Mouse (Mus musculus): ENCODE data around the gene Tlr9.

Tlr9 gene

DNA sequence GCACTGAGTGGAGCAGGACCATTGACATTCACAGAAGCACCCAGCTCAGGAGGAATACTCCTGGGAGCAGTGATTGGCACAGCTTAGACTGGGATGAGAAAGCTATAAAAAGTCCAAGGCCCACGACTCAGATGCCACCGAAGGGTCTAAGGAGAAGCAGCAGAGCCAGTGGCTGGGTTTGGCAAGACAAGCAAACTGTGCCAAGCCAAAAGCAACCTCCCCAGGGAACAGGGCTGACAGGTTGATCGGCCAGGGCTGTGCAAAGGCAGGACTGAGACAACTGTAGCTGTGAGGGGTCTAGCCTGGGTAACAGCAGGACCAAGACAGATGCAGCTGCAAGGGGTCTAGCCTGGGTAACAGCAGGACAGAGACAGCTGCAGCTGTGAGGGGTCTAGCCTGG, 10.6 kb downstream of the Tlr9 start:
- no peak for DNase-seq (ENCODE audit: low read depth, low spot score)

DNA sequence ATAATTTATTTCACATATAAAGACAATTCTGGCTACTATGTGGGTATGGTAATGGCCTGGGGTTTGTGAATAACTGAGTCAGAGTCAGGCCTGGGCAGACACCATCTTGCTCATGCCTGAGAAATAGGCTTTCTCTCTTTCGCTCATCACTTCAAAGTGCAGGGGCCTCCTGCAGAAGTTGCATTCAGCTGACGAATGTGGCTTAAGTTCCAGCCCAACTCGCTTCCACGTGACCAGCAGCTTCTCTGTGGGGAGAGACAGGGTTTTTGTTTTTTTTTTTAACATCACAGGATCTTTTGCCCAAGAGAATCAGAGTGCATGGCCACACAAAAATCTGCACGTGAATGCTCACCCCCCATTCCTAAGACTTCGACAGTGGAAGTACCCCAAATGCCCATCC, 11.6 kb downstream of the Tlr9 start:
- no peak for DNase-seq (ENCODE audit: low read depth, low spot score)

DNA sequence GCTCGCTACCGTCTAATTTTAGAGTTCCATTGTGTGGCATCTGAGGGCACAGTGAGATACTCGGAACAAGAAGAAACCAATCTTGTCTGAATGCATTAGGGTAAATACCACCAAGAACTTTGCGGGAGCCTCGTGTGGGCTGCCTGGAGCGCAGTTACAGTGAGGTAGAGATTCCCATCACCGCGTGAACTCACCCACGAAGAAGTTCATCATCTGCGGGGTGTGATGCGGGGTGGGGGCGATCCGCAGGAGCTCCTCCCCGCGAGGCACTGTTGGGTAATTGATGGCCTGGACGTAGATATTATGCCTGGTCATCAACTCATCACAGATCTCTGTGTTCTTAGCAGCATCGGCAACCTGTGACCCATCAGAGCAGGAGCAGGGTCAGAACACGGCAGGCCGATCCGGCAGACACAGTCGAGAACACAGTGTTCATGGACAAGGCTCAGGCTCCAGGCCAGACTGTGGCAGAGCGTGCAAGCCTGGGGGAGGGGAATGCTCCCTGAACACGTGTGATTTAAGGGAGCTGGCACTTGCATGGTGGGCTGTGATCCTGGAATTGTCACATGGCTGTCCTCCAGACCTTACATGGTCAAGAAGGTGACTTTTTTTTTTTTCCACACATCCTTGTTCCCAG, 12.9 kb downstream of the Tlr9 start:
- no peak for DNase-seq (ENCODE audit: low read depth, low spot score)

DNA sequence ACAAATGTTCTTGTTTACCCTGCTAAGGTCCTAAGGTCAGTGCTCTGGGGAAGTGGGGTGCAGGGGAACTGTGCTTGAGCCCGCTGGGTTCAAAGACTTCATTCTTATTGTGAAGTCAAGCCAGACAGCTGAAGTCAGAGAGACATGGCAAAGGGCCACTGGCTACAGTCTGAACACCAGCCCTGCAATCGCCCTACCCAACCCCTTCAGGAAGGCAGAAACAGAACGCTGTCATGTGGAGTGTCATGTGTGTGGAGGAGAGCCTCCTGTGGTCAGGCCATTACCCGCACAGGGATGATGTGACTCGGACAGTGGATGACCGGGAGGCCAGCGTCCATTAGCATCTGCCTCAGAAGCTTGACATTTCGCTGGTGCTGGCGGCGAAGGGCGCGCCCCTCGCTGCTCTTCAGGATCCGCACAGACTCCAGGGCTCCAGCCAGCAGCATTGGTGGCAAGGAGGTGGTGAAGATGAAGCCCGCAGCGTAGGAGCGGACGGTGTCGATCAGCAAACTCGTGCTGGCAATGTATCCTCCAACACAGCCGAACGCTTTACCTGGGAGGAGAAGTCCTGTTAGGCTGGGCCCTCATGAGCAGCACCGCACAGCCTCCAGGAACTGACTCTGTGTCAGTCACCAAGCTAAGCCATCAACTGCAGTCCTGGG, 13.9 kb downstream of the Tlr9 start:
- DNase-seq (ENCODE audit: low read depth, low spot score) = no peak

DNA sequence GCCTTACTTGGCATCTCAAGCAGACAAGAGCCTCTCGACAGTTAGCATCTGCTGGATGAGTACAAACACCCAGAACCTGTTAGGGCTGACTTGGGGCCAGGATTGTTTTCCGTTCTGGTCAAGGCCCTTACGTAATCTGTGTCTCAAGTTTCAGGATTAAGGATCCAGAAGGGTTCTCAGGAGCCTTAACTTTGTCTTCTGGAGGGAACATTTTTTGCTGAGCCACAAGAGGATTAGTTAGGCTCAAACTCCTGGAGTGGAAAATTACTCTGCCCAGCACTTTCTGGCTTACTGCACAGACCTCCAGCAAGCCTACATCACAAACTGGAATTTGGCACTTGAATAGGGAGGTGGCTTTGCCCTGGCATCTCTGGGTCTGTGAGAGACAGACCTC, 14.4 kb downstream of the Tlr9 start:
- no peak for DNase-seq (ENCODE audit: low read depth, low spot score)

DNA sequence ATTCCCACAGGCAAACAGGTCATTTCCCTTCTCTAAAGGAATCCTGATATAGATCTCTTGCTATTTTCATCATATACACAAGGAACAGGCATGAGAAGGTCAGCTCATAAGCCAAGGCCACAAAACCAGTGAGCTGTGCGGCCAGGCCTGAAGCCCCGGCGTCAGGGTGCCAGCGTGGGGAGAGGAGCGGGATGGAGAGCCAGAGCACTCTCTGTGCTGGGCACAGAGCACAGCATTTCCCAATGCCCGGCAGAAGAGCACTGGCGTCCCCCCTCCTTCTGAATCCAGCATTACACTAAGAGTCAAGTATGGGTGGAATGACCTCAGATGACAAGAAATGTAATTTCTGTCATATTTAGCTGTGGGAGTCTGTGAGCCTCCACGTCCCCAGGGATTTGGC, 15.0 kb downstream of the Tlr9 start:
- DNase-seq (ENCODE audit: low read depth, low spot score) = no peak

DNA sequence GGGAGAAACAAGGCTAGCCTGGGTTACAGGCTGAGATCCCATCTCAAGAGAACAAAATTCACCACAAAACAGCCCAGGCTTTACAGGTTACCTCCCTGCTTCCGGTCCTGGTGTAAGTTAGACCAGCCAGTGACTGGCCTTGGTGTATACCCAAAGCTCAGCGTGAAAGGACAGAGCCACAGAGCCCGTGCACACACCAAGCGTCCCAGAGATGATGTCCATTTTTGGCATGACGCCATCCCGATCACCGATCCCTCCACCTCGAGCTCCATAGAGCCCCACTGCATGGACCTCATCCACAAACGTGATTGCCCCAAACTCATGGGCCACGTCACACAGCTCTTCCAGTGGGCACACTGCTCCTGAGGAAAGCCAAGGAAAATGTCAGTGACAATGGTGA, 15.5 kb downstream of the Tlr9 start:
- no peak for DNase-seq (ENCODE audit: low read depth, low spot score)

DNA sequence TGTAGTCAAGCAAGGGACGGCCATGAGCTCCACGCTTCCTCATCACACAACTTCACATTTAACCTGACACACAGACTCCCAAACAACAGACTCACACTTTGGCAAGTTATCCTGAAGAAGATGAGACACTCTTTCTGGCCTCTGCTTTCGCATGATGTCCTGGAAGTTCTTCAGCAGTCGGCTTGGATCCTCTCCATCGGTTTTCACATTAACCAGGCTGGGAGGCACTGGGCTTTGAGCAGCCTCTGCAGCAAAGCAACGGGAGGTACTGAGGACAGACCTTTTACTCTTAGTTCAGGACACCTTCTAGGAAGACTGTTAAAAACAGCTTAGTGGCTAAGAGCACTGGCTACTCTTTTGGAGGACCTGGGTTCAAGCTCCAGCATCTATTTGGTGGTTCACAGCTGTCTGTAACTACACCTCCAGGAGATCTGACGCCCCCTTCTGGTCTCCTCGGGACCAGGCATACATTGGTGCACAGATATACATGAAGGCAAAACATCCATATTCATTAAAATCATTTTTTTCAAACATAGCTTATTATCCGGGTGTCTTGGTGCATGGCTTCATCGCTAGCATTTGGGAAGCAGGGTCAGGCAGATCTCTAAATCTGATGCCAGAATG, 19.3 kb downstream of the Tlr9 start:
- DNase-seq (ENCODE audit: low read depth, low spot score) = no peak

DNA sequence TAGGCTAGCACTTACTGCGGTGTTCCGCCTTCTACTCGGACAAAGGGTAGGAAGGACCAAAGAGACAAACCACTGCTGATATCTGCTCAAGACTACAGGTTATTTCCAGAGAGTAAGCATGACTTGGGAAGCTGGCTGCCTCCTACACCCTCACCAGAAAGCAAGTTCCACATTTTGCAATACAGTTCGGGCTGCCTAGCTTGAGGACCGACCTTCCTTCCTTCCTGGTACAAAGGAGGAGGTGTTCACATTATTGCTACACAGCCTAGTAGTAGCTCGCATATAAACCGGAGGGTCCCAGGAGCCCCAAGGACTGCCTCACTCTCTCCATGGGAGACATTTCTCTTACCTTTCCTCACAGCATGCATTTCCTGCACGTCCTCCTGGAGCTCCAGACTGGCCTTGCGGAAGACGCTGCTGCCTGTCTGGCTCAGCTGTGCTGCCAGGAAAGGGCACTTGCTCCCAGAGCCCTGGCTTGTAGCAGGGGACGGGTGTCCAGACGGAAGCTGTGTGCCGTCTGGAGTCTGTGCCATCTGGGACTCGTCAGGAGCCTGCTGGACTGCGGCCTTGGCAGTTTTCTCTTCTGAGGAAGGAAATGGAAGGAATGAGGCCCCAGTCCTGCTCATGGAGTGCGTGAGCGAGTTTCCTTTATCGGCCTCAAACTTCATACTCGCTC, 20.6 kb downstream of the Tlr9 start:
- DNase-seq (ENCODE audit: low read depth, low spot score) = no peak

DNA sequence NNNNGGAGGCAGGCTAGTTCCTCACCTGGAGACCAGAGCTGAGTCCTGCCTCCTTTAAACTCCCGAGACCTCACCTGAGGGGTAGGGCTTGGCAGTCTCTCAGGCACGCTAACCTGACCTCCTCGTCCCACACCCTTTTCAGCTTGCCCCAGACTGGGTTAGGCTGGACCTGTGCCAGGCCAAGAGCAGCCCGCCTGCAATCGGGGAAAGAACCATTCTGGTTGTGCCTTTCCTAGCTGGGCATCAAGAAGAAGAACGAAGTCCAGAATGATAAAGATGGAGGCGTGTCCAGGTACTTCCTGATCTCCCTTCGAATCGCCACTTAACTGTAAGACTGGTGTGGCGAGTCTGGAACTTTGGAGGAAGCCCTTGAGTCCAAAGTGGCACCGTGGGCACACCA, 27.2 kb downstream of the Tlr9 start:
- DNase-seq (ENCODE audit: low read depth, low spot score) = no peak

DNA sequence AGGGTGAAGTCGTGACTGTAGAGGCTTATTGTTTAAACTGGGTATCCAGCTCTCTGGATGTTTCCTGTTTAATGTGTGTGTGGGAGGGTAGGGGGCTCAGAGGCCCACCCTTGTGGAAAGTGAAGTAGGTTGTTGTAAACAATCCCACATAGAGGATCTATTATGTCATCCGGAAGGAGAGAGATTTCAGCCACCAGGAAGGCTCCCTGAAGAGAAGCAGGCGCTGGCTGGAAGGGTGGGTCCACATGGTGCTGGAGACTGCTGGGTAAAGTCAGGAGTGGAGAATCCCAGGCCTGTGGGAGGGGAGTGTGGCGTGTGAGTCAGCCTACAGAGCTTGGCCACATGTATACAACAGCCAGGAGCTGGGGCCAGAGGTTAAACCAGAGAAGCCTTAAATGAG, 27.8 kb downstream of the Tlr9 start:
- DNase-seq (ENCODE audit: low read depth, low spot score) = no peak

DNA sequence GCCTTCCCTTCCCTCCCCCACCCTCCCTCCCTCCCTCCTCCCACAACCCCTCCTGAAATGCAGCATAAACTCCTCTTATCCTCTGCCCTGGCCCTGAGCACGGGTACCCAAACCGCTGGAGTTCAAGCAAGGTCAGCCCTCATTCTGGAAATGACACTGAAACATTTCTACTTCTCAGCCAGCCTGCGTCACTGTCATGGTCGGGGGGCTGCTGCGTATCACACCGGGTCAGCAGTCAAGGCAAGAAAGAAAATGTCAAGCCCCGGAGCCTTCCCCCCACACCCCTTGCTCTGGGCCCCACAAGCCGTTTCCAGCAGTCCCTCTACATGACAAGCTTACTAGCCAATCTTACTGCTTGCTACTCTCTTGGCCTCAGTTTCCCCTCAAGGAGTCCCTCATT, 28.7 kb downstream of the Tlr9 start:
- no peak for DNase-seq (ENCODE audit: low read depth, low spot score)

DNA sequence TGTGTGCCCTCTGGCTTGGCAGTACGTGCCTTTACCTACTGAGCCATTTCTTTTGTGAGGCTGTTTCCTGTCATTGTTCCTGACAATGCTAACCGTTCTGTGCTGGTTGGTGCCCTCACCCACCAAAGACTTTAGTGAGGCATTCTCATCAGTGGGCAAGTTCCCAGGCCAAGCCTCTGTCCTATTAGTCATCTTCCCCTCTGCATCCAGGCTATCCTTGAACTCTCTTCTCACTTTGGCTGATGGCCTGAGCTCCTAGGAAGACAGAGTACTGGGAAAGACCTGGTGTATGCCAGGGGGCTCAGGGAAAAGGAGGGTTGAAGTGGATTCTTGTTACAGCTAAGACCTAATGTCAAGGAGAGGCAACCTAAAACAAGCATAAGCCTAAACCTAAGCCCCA, 31.6 kb downstream of the Tlr9 start:
- no peak for DNase-seq (ENCODE audit: low read depth, low spot score)

DNA sequence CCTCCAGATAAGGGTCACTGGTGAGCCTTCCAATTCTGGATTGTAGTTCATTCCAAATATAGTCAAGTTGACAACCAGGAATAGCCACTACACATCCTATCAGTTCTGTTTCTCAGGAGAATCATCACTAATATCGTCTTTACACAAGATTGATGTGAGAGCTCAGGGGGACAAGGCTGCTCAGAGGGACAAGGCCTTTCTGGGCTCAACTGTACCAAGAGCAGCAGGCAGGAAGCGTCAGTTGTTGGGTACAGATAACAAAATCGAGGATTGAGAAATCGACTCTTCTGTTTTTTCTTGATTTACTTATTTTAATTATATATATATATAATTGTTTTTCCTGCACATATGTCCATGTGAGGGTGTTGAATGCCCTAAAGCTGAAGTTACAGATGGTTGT, 36.0 kb downstream of the Tlr9 start:
- no peak for DNase-seq (ENCODE audit: low read depth, low spot score)

DNA sequence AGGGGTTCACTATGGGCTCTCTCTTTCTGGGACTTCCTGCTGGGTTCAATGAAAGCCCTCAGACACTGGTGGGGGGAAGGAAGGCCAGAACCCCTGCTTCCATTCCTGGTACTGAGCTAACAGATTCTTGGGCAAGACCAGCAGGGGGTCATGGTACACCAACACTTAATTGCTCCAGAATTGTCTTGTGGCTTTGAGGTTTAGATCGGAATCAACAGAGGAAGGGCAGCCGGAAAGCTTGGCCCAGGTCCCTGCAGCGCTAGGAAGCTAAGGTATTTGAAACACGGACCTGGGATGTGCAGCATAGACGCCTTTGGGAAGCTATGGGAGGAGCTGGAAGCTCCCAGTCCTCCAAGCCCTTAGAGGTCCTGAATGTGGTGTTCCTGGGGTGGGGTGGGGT, 36.6 kb downstream of the Tlr9 start:
- no peak for DNase-seq (ENCODE audit: low read depth, low spot score)

DNA sequence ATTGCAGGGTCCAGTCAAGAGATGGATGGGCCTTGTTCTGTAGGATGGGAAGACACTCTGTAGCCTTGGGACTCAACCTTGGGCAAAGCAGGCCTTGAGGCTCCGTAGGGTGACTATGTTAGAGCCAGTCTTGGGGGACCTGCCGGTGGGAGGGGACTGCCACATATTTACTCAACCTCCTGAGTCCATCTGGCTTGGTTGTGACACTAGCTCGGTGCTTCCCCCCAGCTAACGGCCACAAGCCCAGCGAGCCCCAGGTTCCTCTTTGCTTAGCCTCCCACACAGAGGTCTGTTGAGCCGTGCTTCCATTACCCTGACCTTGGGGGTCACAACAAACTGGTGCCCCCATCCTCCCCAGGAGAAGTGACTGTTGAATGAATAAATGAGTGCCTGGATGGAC, 38.7 kb downstream of the Tlr9 start:
- no peak for DNase-seq (ENCODE audit: low read depth, low spot score)

DNA sequence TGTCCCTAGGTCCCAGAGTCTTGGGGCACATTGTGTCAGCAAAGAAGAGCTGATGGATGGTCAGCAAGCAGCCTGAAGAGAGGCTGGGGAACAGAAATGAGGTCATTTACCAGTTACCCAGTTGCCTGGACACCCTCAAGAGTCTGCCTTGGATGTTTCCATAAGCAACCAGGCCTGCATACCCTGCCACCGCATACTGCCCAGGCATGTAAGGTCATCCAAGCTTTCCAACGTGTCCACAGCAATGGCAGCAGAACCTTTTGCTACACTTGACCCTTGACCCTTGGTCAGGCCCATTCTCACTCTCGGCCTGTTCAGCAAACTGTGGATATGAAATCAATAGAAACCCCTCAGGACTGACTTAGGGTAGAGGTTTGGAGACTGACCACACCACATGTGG, 39.1 kb downstream of the Tlr9 start:
- no peak for DNase-seq (ENCODE audit: low read depth, low spot score)

DNA sequence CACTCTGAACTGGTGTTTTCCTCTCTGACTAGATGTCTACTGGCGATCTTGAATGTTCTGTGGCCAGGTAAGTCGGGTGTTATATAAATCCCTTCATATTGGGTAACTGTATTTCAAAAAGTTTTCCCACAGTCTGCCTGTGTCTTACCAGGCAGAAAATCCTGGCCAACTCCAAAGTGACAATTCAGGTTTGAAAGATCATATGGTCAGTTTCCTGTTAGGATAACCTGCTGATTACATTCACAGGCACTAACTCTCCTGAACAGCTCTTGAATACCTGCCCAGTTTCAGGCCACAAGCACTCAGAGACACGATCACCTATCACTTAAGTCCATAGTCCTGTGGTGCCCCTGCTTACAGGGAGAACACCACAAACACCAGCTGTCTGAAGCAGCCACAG, 39.7 kb downstream of the Tlr9 start:
- DNase-seq (ENCODE audit: low read depth, low spot score) = no peak

DNA sequence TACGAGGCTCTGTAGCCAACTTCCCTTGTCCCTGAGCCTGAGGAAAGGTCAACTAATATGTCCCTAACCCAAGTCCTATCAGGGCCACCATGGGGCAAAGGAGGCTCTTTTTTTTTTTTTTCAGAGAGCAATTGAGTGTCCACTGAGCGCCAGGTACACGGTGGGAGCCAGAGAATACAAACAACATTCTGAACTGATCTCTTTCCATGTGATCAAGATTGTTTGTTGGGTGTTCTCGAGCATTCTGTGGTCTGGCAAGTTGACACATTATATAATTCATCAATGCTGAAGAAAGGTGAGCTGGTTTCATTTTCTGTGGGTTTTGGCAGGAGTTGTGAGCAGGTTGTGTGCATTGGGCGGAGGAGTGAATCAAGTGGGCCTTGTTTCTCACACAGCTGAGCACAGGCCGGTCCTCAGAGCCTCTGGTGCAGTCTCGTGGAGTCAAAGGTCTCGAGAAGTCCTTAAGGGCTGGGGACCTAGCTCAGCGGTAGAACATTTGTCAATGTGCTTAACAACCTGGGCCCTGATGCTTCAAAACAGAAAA, 41.1 kb downstream of the Tlr9 start:
- DNase-seq (ENCODE audit: low read depth, low spot score) = no peak

DNA sequence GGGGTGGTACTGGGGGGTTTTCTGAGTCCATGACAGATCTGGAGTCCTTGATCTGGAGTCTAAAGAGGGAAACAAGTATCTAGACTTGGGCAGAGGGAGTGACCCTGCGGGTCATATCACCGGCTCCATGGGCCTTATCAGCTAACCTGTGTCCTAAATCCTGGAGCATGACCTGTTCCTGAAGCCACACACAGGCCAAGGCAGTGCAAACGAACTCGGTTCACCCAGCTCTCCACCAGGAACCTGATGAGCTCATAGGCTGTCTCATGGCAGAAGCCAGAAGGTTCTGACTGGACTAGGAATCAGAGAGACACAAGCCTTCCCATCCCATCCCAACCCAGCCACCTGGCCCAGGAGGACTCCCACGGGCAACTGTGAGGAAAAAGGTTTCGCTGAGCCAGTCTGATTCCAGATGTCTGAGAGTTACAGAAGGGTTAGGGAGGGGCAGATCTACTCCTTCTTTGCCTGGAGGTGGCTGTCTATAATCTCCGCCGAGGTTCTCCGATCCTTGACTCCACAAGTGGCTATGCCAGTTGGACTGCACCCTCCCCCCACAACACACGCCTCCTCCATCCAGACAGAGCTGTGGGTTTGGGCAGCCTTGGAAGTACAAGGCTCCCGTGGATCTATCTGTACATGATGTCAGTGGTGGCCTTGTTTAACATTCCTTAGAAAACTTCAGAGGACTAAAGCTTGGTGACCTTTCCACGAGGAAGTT, 43.1 kb downstream of the Tlr9 start:
- no peak for DNase-seq (ENCODE audit: low read depth, low spot score)

DNA sequence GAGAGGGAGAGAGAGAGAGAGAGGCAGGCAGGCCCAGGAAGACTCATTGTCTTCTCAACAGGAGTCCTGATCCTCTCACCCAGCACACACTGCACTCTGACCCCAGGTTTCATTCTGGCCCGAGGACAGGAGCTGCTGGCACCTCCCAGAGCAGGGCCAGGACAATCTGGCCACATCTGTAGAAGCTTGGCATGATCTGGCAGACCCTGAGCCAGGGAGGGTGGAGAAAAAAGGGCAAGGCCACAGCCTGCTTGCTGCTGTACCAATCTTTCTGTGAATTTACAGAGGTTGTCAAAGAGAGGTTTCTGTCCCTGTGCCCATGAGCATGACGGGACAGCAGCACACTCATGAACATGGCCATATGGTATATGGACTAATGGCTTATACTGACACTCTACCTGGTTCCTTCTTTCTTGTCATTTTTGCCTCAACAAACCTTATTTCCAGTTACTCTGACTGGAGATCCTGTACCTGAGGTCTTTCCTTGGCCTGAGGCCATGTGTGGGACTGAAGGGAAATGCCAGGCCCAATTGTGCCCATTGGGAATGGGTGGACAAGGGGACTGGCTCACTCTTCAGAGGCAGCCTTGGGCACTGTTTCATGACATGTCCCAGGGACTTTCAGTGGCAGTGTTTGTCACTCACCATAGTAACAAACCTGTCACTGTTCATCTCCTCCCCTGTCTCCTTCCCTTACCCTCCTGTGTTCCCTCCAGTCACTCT, 44.7 kb downstream of the Tlr9 start:
- no peak for DNase-seq (ENCODE audit: low read depth, low spot score)

Data from embryo, embryonic 11.5 days (tissue).